Mouse (Mus musculus) heart, embryonic 12.5 days (tissue): ENCODE measurements around the gene Hist2h3b. TPM values are rescaled to one million over a fixed set of nuclear protein-coding genes. Genes with fewer than 3 reads are reported as not detected.
"Not testable (repeated sequence)": the region's sequence is repeated elsewhere in the genome, so short reads cannot be mapped to it uniquely, and the experiment has no call there.

Source experiments
- ATAC-seq: fragments of 200-750 bp; cut with Nextera tagmentation; 2 replicates; pipeline ENCODE4 v1.8.0; 2017; ENCODE audit warnings: moderate TSS enrichment, moderate library complexity; ENCODE audit not compliant: insufficient number of reproducible peaks, low FRiP score
- H3K27ac ChIP-seq: fragments of 300-500 bp; sonication (generic); 2 replicates; pipeline ENCODE4 v1.5.1; 2016; ENCODE audit warnings: mild to moderate bottlenecking, moderate library complexity; ENCODE audit not compliant: poor library complexity, severe bottlenecking
- H3K27me3 ChIP-seq: fragments of 300-500 bp; sonication (generic); replicated peaks from 2 replicates; pipeline ENCODE4 v1.6.1; 2016; ENCODE audit warnings: mild to moderate bottlenecking, moderate library complexity
- H3K36me3 ChIP-seq: fragments of 300-500 bp; sonication (generic); 2 replicates; pipeline ENCODE4 v1.6.1; 2016; ENCODE audit warnings: mild to moderate bottlenecking, moderate library complexity
- H3K4me1 ChIP-seq: fragments of 300-500 bp; sonication (generic); replicated peaks from 2 replicates; pipeline ENCODE4 v1.6.1; 2016; ENCODE audit warnings: mild to moderate bottlenecking
- H3K4me2 ChIP-seq: fragments of 300-500 bp; sonication (generic); 2 replicates; pipeline ENCODE4 v1.6.1; 2016; ENCODE audit warnings: mild to moderate bottlenecking, moderate library complexity
- H3K4me3 ChIP-seq: fragments of 300-500 bp; sonication (generic); 2 replicates; pipeline ENCODE4 v1.5.1; 2016; ENCODE audit warnings: mild to moderate bottlenecking
- H3K9ac ChIP-seq: fragments of 300-500 bp; sonication (generic); 2 replicates; pipeline ENCODE4 v1.6.1; 2016; ENCODE audit warnings: mild to moderate bottlenecking, moderate library complexity
- H3K9me3 ChIP-seq: fragments of 300-500 bp; sonication (generic); replicated peaks from 2 replicates; pipeline ENCODE4 v1.6.1; 2016; ENCODE audit warnings: mild to moderate bottlenecking, moderate library complexity
- WGBS: fragments of 180-500 bp; shearing (Covaris S2); methylation state at CpG from one replicate; pipeline ENCODE4 v1.1.7; 2016; 5-methylcytosine and 5-hydroxymethylcytosine counted together
- polyA plus RNA-seq: library from polyadenylated mRNA; unstranded; fragments of >200 nt; fragmentation: Nextera tagmentation; extraction: Ambion mirVana; gene quantifications from 2 replicates; pipeline ENCODE4 v1.2.1, GENCODE M21; 2016

Gene Hist2h3b
- polyA plus RNA-seq, 1 experiment from 2014 or later, result 26.5 TPM

DNA sequence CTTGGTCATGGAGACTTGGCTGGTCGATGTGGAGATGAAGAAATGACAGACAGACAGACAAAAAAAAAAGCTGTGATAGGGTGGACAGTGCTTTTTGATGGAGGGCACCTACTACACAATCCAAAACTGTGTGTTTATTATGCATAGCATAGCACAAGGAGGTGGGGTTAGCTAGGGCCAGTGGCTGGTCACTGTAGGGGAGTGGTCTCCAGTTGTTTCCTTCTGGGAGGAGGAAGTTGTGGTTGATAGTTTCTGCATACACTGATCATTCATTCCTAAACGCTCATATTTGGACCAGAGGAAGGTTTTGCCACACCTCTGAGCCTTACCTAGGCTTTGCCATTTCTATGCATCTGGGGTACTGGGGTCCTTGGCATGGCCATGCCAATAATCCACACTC is 38.0 kb upstream of the Hist2h3b start:
- Histone ChIP-seq H3K36me3 (no peaks in the 10 kb centered on the region), H3K9me3 (no peaks in the 10 kb centered on the region), H3K27me3 (no peaks in the 10 kb centered on the region), H3K4me3 (no peak overlapping the region), H3K27ac (no peak overlapping the region), H3K4me2 (no peak overlapping the region), H3K4me1 (peaks cover 16% of the 10 kb centered on the region), H3K9ac (no peak overlapping the region)
- WGBS, result 53% methylated on average over 2 of the region's 2 CpGs
- no peak for ATAC-seq

GRCm38 (mm10) chr3:96230910-96231757 is 37.3 kb upstream of the Hist2h3b start:
- no peaks in the 10 kb centered on the region for H3K36me3 ChIP-seq
- no peak overlapping the region for H3K4me2 ChIP-seq
- 65% methylated on average over 4 of the region's 4 CpGs for WGBS
- H3K4me1 ChIP-seq, result peaks cover 13% of the 10 kb centered on the region; the same call in 1 of the 2 replicates
- no peaks in the 10 kb centered on the region for H3K27me3 ChIP-seq
- H3K4me3 ChIP-seq, result no peak overlapping the region
- ATAC-seq, result no peak
- no peak overlapping the region for H3K9ac ChIP-seq
- H3K27ac ChIP-seq, result no peak overlapping the region
- H3K9me3 ChIP-seq, result no peaks in the 10 kb centered on the region

DNA sequence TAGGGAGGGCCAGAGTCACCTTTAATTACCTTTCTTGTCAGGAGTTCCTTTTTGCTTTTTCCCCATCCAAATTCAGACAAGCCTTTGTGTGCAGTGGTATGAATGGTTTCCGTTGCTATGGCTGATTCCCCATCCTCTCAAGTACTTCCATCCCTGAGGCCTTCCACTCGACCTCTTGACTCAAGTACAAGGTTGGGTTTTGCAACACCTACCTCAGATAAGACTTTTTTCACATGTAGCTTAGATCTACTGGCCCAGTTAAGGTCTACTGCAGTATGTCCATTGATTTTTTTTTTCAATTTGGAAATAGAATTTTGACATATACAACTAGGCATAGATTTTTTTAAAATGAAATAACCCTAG is 36.7 kb upstream of the Hist2h3b start:
- no peaks in the 10 kb centered on the region for H3K9me3 ChIP-seq
- 42% methylated on average over 2 of the region's 2 CpGs for WGBS
- H3K36me3 ChIP-seq, result no peaks in the 10 kb centered on the region
- H3K4me2 ChIP-seq, result no peak overlapping the region
- ATAC-seq, result no peak
- no peak overlapping the region for H3K4me3 ChIP-seq
- no peak overlapping the region for H3K9ac ChIP-seq
- H3K4me1 ChIP-seq, result peaks cover 9% of the 10 kb centered on the region
- H3K27ac ChIP-seq, result no peak overlapping the region
- no peaks in the 10 kb centered on the region for H3K27me3 ChIP-seq

- ATAC-seq, result no peak
- 88% methylated on average over 2 of the region's 2 CpGs for WGBS
- no peak overlapping the region for H3K4me2 ChIP-seq
- H3K4me1 ChIP-seq, result peaks cover 19% of the 10 kb centered on the region
- no peaks in the 10 kb centered on the region for H3K36me3 ChIP-seq
- no peak overlapping the region for H3K9ac ChIP-seq
- no peaks in the 10 kb centered on the region for H3K9me3 ChIP-seq
- H3K27ac ChIP-seq, result no peak overlapping the region
- no peaks in the 10 kb centered on the region for H3K27me3 ChIP-seq
- no peak overlapping the region for H3K4me3 ChIP-seq
Measured at GRCm38 (mm10) chr3:96234914-96235313, 33.5 kb upstream of the Hist2h3b start.

GRCm38 (mm10) chr3:96235836-96236235 is 32.6 kb upstream of the Hist2h3b start:
- 53% methylated on average over 3 of the region's 3 CpGs for WGBS
- no peaks in the 10 kb centered on the region for H3K36me3 ChIP-seq
- H3K9me3 ChIP-seq, result no peaks in the 10 kb centered on the region
- H3K4me2 ChIP-seq, result no peak overlapping the region
- H3K4me3 ChIP-seq, result no peak overlapping the region
- peaks cover 21% of the 10 kb centered on the region for H3K4me1 ChIP-seq
- H3K27ac ChIP-seq, result no peak overlapping the region
- H3K27me3 ChIP-seq, result no peaks in the 10 kb centered on the region
- ATAC-seq, result no peak
- no peak overlapping the region for H3K9ac ChIP-seq

- Histone ChIP-seq H3K27ac (peak overlapping the region; percentile 60), H3K4me3 (peak overlapping the region; percentile 51), H3K4me1 (peaks cover 21% of the 10 kb centered on the region), H3K4me2 (peak overlapping the region; percentile 80), H3K9me3 (no peaks in the 10 kb centered on the region), H3K9ac (peak overlapping the region; percentile 74), H3K36me3 (no peaks in the 10 kb centered on the region), H3K27me3 (no peaks in the 10 kb centered on the region)
- 79% methylated on average over 4 of the region's 4 CpGs for WGBS
- ATAC-seq, result no peak
Measured at GRCm38 (mm10) chr3:96236834-96237334, 31.6 kb upstream of the Hist2h3b start.

GRCm38 (mm10) chr3:96237335-96237903 is 31.0 kb upstream of the Hist2h3b start:
- ATAC-seq, result no peak
- H3K27ac ChIP-seq, result peak overlapping the region; percentile 60
- peak overlapping the region; percentile 51 for H3K4me3 ChIP-seq
- no peaks in the 10 kb centered on the region for H3K36me3 ChIP-seq
- H3K4me2 ChIP-seq, result peak overlapping the region; percentile 80
- H3K9me3 ChIP-seq, result no peaks in the 10 kb centered on the region
- WGBS, result 25% methylated on average over 7 of the region's 7 CpGs
- H3K27me3 ChIP-seq, result no peaks in the 10 kb centered on the region
- peaks cover 21% of the 10 kb centered on the region for H3K4me1 ChIP-seq
- H3K9ac ChIP-seq, result peak overlapping the region; percentile 74

DNA sequence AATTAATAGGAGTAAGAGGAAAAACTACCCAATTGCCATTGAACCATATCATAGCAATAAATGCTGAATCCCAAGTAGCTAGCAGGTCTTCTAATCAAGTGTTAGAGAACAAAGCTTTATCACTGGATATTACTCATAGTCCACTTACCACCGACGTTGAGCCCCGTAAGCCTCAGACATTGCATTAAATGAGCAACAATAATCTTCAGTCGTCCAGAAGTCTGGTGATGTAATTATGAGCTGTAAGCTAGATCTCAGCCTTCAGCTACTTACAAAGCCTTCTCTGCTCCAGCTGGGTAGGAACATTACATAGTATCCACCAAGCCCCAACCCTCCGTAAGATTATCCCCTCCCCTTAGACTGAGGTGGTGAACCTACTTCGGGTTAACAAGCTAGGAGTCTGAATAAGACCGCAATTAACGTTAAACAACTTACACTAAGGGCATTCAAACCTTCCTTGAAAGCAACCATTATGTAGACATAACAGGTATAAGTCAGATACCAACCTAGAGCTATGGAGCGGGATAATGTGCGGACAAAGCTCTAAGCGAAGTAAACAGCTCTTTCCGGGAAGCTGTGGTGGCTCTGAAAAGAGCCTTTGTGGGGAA is 30.4 kb upstream of the Hist2h3b start:
- H3K4me2 ChIP-seq, result peak overlapping the region; percentile 80
- H3K27ac ChIP-seq, result peak overlapping the region; percentile 60
- no peaks in the 10 kb centered on the region for H3K27me3 ChIP-seq
- peak overlapping the region; percentile 74 for H3K9ac ChIP-seq
- H3K36me3 ChIP-seq, result no peaks in the 10 kb centered on the region
- WGBS, result 1% methylated on average over 12 of the region's 12 CpGs
- no peaks in the 10 kb centered on the region for H3K9me3 ChIP-seq
- no peak for ATAC-seq
- H3K4me3 ChIP-seq, result peak overlapping the region; percentile 51
- peaks cover 21% of the 10 kb centered on the region for H3K4me1 ChIP-seq

DNA sequence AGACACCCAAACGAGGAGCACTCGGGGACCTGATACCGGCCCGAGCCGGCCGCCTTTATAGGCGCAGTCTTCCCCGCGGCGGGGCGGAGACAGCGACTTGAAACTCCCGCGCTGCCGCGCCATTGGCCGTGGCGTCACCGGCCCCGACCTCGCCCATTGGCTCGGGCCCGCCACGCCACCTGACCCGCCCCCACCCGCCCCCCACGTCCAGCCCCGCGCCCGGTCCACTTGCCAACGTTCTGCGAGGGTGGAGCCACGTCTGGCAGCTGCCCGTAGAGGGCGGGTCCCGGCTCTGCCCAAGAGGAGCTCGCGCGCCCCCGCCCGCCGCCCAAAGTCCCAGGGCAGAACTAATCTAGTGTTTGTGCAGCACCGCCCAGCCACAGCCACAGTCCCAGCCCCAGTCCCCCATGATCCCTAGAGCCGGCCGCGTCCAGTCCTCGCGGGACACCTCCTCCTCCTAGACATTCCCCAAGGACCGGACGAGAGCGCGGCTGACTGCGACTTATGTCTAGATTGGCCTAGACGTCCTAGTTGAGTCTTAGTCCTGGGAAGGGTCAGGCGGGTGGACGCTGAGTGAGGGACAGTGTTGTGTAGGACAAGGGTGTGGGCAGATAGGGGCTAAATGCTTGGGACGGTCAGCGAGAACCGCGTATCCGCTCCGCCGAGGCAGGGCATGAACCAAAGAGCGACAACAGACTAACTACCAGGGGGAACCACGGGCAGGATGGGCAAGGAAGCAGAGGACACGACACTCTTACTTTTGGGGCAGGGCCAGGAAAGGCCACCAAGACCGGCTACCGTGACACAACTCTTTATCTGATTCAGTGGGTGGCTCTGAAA is 29.3 kb upstream of the Hist2h3b start, which contains the start of gene Hist2h3c2:
Hist2h3c2 (minus strand) TSS at position 174 of the 840 bp plus-strand sequence.
- H3K27me3 ChIP-seq, H3K9me3 ChIP-seq, H3K36me3 ChIP-seq: not testable (repeated sequence)
- H3K27ac ChIP-seq, result peak within 1 kb of the TSS; percentile 89
- ATAC-seq, result peak; percentile 91
- peak within 1 kb of the TSS; percentile 74 for H3K9ac ChIP-seq
- peak within 1 kb of the TSS; percentile 80 for H3K4me2 ChIP-seq
- H3K4me1 ChIP-seq, result peaks cover 26% of the 10 kb centered on the region
- H3K4me3 ChIP-seq, result peak within 1 kb of the TSS; percentile 51
- 0% methylated on average over 12 of the region's 68 CpGs for WGBS

DNA sequence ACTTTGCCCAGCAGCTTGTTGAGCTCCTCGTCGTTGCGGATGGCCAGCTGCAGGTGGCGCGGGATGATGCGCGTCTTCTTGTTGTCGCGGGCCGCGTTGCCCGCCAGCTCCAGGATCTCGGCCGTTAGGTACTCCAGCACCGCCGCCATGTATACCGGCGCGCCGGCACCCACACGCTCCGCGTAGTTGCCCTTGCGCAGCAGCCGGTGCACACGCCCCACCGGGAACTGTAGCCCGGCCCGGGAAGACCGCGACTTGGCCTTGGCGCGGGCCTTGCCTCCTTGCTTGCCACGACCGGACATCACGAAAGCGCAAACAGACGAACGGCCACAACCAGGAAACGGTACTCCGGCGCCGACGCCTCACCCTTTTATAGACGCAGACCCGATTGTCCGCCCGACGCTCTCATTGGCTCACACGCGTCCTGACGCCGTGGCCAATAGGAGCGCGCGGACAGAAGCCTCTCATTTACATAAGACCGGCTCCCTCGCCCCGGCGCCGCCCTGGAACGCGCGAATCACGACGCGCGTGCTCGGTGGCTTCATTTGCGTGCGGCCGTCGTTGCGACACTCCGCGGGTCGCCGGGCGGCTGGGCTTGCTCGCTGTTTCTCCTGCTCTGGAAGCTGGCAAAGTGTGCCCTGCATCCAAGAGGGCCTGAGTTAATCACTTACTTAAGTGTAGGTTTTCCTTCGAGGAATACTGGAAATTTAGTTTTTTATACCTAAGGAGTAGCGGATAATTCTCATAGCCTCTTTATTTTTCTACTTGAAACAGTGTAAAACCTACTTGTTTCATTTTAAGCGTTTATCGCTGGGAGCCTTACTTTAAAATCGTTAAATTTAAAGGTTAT is 28.3 kb upstream of the Hist2h3b start, which contains the start of gene Hist2h2aa2:
Hist2h2aa2 (minus strand) TSS at position 328 of the 850 bp plus-strand sequence.
- peak; percentile 89 for ATAC-seq
- WGBS, result 5% methylated on average over 22 of the region's 85 CpGs

More for the DNA sequence above, 28.3 kb upstream of the Hist2h3b start, which contains the start of gene Hist2h2aa2:
- H3K27me3 ChIP-seq, H3K36me3 ChIP-seq, H3K9me3 ChIP-seq: not testable (repeated sequence)
- Histone ChIP-seq H3K9ac (peak within 1 kb of the TSS; percentile 70), H3K4me3 (peak within 1 kb of the TSS; percentile 46), H3K4me1 (peaks cover 28% of the 10 kb centered on the region), H3K27ac (peak within 1 kb of the TSS; percentile 89), H3K4me2 (peak within 1 kb of the TSS; percentile 55)
